Mouse (Mus musculus) heart, adult 2 months (tissue): ENCODE results near the gene Olfr577.

Experiments used
- CTCF ChIP-seq: fragments of 200-600 bp; IDR thresholded peaks from 2 replicates; pipeline ENCODE4 v1.8.1; 2022; ENCODE audit warnings: antibody characterized with exemption, mild to moderate bottlenecking, moderate library complexity
- EP300 ChIP-seq: fragments of 200-500 bp; IDR thresholded peaks from 2 replicates; pipeline ENCODE4 v1.6.1; 2011; ENCODE audit warnings: low read depth, low read length, control low read depth; ENCODE audit not compliant: insufficient read depth
- POLR2A ChIP-seq: fragments of 200-500 bp; IDR thresholded peaks from 2 replicates; pipeline ENCODE4 v1.6.1; 2011; ENCODE audit warnings: mild to moderate bottlenecking, low read depth, low read length, control low read depth; ENCODE audit not compliant: insufficient read depth

GRCm38 (mm10) chr7:102948167-102948566 is 27.6 kb downstream of the Olfr577 start, which contains the start of gene Olfr574:
- TF ChIP-seq CTCF = no peak
- TF ChIP-seq POLR2A = no peak
- TF ChIP-seq EP300 = no peak
